Mouse (Mus musculus) kidney, postnatal 10 days (tissue): ENCODE results near the gene Svip.

Source experiments
- DNase-seq: peaks from one replicate; pipeline ENCODE4 v3.0.0; 2021; ENCODE audit warnings: mixed read lengths

The Svip gene

DNA sequence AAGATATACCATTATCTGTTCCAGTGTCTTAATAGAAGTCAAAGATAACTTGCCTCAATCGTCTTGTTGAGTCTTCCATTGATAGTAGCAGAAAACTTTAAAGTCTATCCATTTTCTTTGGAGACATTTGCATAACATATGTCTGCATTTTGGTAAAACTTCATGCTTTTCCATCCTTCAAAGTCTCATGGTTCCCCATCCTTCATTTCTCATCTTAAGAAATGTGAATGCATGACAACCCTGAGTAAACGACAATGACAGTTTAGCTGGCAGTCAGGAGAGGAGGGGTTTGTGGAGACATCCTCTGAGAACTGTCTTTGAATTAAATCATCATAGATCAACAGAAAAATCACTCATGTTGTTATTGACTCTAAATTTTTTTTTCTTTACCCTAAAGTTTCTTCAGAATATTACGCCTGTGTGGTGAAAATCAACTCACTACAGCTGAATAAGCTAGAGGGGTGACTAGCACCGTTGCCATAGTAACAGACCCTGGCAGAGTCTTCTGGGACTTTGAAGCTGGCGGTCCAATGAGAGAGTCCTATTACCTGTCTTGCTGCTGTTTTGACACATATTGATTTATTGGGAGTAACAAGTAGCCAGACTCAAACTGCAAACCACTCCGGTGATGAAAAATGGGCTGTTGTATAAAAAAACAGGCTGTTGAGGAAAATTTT lies 45.0 kb downstream of the Svip start:
- DNase-seq = no peak

DNA sequence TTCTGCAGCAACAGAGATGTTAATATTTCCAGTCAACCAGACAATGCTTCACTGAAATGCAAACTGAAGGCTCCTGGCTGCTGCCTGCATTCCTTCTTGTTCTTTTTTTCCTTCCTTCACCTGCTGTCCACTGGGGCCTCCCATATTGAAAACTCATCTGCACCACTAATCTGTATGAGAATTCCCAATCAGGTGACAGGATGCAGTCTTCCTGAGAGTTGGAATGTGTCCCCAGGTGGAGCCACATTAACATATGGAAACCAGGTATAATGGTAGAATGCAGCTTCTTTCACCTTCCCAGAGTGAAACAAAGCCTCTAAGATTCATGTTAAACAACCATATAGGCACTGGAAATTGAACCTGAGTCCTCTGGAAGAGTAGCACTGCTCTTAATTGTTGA lies 48.1 kb downstream of the Svip start:
- DNase-seq = no peak

DNA sequence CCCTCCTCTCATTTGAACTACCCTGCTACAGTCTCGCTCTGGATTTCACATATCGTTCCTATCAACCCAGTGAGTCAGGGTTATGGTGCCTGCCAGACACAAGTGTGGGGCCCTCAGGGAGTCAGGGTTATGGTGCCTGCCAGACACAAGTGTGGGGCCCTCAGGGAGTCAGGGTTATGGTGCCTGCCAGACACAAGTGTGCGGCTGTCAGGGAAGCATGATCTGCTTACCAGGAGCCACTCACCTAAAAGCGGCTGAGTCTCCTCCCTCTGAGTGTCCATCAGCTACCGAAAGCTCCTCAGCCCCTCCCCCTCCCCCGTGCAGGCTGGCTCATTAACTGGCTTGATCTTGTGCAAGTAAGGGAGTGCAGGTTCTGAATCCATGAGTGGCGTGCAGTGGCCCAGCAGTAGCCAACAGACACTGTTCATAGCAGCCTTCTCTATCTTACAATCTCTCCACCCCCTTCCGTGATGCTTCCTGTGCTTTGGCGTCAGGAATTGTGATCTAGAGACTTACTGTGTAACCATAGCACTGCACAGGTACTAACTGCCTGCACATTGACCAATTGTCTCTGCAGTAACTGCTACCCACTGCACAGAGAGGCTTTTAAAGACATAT lies 50.3 kb downstream of the Svip start:
- DNase-seq = peak; percentile 9
